Mouse (Mus musculus): ENCODE measurements around the gene Akap8. TPM values are rescaled to one million over a fixed set of nuclear protein-coding genes. Genes with fewer than 3 reads are reported as not detected.
A peak's percentile ranks its signal among the peaks of the same experiment; 100 is the strongest.

Akap8 gene
- total and polyA plus RNA-seq, 3 experiments = 77.9 to 127 (median 101) TPM

GRCm38 (mm10) chr17:32320597-32321389, at the start of gene Akap8 (continued):
- no peak for TF ChIP-seq SMC3 (IDR thresholded peaks at IDR 0.05; ENCODE audit: low read depth, low read length)
- 0 out of 2 replicates have a peak, but pooled peaks have one; percentile 4 for TF ChIP-seq GABPA (IDR thresholded peaks at IDR 0.05; ENCODE audit: low read depth, low read length)
- peak; percentile 96 for TF ChIP-seq MYC (IDR thresholded peaks at IDR 0.05; ENCODE audit: low read depth, low read length)
- TF ChIP-seq E2F4 (IDR thresholded peaks at IDR 0.05; ENCODE audit: borderline replicate concordance, low read depth, low read length) = no peak

GRCm38 (mm10) chr17:32368991-32369578, 48.0 kb upstream of the Akap8 start:
- Histone ChIP-seq H3K27ac (ENCODE audit: control insufficient read depth, low read depth, low read length) (no peak overlapping the region), H3K27me3 (ENCODE audit: control insufficient read depth in 1 of 2, insufficient read depth in 2 of 2, low read length in 2 of 2) (no peaks in the 10 kb centered on the region), H3K9ac (ENCODE audit: control insufficient read depth, low read depth, low read length, poor library complexity, severe bottlenecking) (no peak overlapping the region), H3K9me3 (replicated peaks; ENCODE audit: insufficient read depth, low read length) (no peaks in the 10 kb centered on the region), H3K4me1 (ENCODE audit: control insufficient read depth in 1 of 2, insufficient read depth in 2 of 2, low read length in 2 of 2) (peaks cover 5 to 13% of the 10 kb centered on the region in 2 experiments), H3K79me2 (ENCODE audit: control insufficient read depth, insufficient read depth, low read length, poor library complexity) (peaks cover 1% of the 10 kb centered on the region; the same call in 1 of the 2 replicates), H3K36me3 (ENCODE audit: control insufficient read depth in 1 of 2, insufficient read depth in 2 of 2, low read length in 2 of 2) (peaks cover 0 to 12% of the 10 kb centered on the region in 2 experiments; a peak in 2 of 4 replicates), H3K4me3 (ENCODE audit: control insufficient read depth in 1 of 2, insufficient read depth in 1 of 2, low read depth in 2 of 2, low read length in 2 of 2) (no peak overlapping the region)
- no peak for DNase-seq (ENCODE audit: low read depth, low spot score)
- TF ChIP-seq ZMIZ1 (IDR thresholded peaks at IDR 0.05; ENCODE audit: low read depth, low read length) = no peak
- no peak for TF ChIP-seq MXI1 (IDR thresholded peaks at IDR 0.05; ENCODE audit: low read depth, low read length)
- no peak for TF ChIP-seq RAD21 (IDR thresholded peaks at IDR 0.05; ENCODE audit: low read depth, low read length)
- TF ChIP-seq USF2 (IDR thresholded peaks at IDR 0.05; ENCODE audit: borderline replicate concordance in 1 of 2, insufficient read depth in 1 of 2, low read depth in 1 of 2, low read length in 2 of 2) = no peak
- no peak for TF ChIP-seq TAL1 (IDR thresholded peaks at IDR 0.05; ENCODE audit: low read length)
- no peak for TF ChIP-seq ZC3H11A (IDR thresholded peaks at IDR 0.05; ENCODE audit: low read depth, low read length)
- no peak for TF ChIP-seq SMC3 (IDR thresholded peaks at IDR 0.05; ENCODE audit: low read depth, low read length)
- no peak for TF ChIP-seq CHD1 (IDR thresholded peaks at IDR 0.05; ENCODE audit: low read depth, low read length)
- no peak for TF ChIP-seq E2F4 (IDR thresholded peaks at IDR 0.05; ENCODE audit: borderline replicate concordance, low read depth, low read length)
- no peak for TF ChIP-seq NRF1 (IDR thresholded peaks at IDR 0.05; ENCODE audit: insufficient read depth, low read depth, low read length, poor library complexity, severe bottlenecking)
- no peak for TF ChIP-seq MYC (IDR thresholded peaks at IDR 0.05; ENCODE audit: low read depth, low read length)
- no peak for TF ChIP-seq GATA1 (IDR thresholded peaks at IDR 0.05; ENCODE audit: low read depth, low read length)
- TF ChIP-seq CHD2 (IDR thresholded peaks at IDR 0.05; ENCODE audit: low read length) = no peak
- no peak for TF ChIP-seq ETS1 (IDR thresholded peaks at IDR 0.05; ENCODE audit: low read depth, low read length)
- TF ChIP-seq TCF12 (IDR thresholded peaks at IDR 0.05; ENCODE audit: low read depth, low read length) = no peak
- no peak for TF ChIP-seq POLR2AphosphoS5 (IDR thresholded peaks at IDR 0.05; ENCODE audit: borderline replicate concordance, low read depth, low read length)
